Mouse (Mus musculus) hindbrain, embryonic 10.5 days (tissue): ENCODE results near the gene Bcl2l1. TPM values are rescaled to one million over a fixed set of nuclear protein-coding genes. Genes with fewer than 3 reads are reported as not detected.

Experiments
- DNase-seq: peaks from one replicate; pipeline ENCODE4 v3.0.0-alpha.2; 2017; ENCODE audit warnings: low spot score
- H3K27ac ChIP-seq: fragments of 300-500 bp; sonication (generic); 2 replicates; pipeline ENCODE4 v1.5.1; 2016; ENCODE audit warnings: mild to moderate bottlenecking, moderate library complexity
- H3K27me3 ChIP-seq: fragments of 300-500 bp; sonication (generic); 2 replicates; pipeline ENCODE4 v1.6.1; 2016; ENCODE audit warnings: mild to moderate bottlenecking; ENCODE audit not compliant: poor library complexity, insufficient read depth, severe bottlenecking
- H3K36me3 ChIP-seq: fragments of 300-500 bp; sonication (generic); 2 replicates; pipeline ENCODE4 v1.6.1; 2016; ENCODE audit warnings: mild to moderate bottlenecking, moderate library complexity
- H3K4me1 ChIP-seq: fragments of 300-500 bp; sonication (generic); replicated peaks from 2 replicates; pipeline ENCODE4 v1.6.1; 2016; ENCODE audit warnings: mild to moderate bottlenecking
- H3K4me3 ChIP-seq: fragments of 300-500 bp; sonication (generic); 2 replicates; pipeline ENCODE4 v1.5.1; 2016; ENCODE audit warnings: mild to moderate bottlenecking, moderate library complexity
- H3K9me3 ChIP-seq: fragments of 300-500 bp; sonication (generic); 2 replicates; pipeline ENCODE4 v1.6.1; 2016; ENCODE audit warnings: mild to moderate bottlenecking, moderate library complexity
- WGBS: fragments of 180-500 bp; shearing (Covaris S2); methylation state at CpG from one replicate; pipeline ENCODE4 v1.1.7; 2016; 5-methylcytosine and 5-hydroxymethylcytosine counted together
- polyA plus RNA-seq: library from polyadenylated mRNA; unstranded; fragments of >200 nt; fragmentation: Nextera tagmentation; extraction: Ambion mirVana; gene quantifications from 2 replicates; pipeline ENCODE4 v1.2.1, GENCODE M21; 2016

Gene Bcl2l1
- polyA plus RNA-seq, 1 experiment from 2014 or later, result 128 TPM

- Histone ChIP-seq H3K4me3 (no peak overlapping the region), H3K36me3 (peaks cover 23% of the 10 kb centered on the region; the same call in 1 of the 2 replicates), H3K27ac (no peak overlapping the region), H3K27me3 (no peaks in the 10 kb centered on the region), H3K9me3 (no peaks in the 10 kb centered on the region), H3K4me1 (peaks cover 52% of the 10 kb centered on the region)
- no peak for DNase-seq
- 89% methylated on average over 3 of the region's 3 CpGs for WGBS
Observed at GRCm38 (mm10) chr2:152808178-152808577, 23.4 kb downstream of the Bcl2l1 start.

GRCm38 (mm10) chr2:152806037-152806436, 25.5 kb downstream of the Bcl2l1 start:
- DNase-seq, result no peak
- H3K27ac ChIP-seq, result no peak overlapping the region
- H3K36me3 ChIP-seq, result peaks cover 23% of the 10 kb centered on the region; the same call in 1 of the 2 replicates
- 89% methylated on average over 2 of the region's 2 CpGs for WGBS
- no peaks in the 10 kb centered on the region for H3K9me3 ChIP-seq
- H3K4me3 ChIP-seq, result no peak overlapping the region
- H3K4me1 ChIP-seq, result peaks cover 40% of the 10 kb centered on the region
- no peaks in the 10 kb centered on the region for H3K27me3 ChIP-seq

GRCm38 (mm10) chr2:152805111-152805490, 26.4 kb downstream of the Bcl2l1 start:
- Histone ChIP-seq H3K36me3 (peaks cover 19% of the 10 kb centered on the region; the same call in 1 of the 2 replicates), H3K4me3 (no peak overlapping the region), H3K27ac (peak overlapping the region; percentile 54), H3K4me1 (peaks cover 33% of the 10 kb centered on the region), H3K9me3 (no peaks in the 10 kb centered on the region), H3K27me3 (no peaks in the 10 kb centered on the region)
- 53% methylated on average over 5 of the region's 5 CpGs for WGBS
- no peak for DNase-seq

- Histone ChIP-seq H3K4me1 (peaks cover 32% of the 10 kb centered on the region), H3K36me3 (0 out of 2 replicates have a peak, but pooled peaks cover 16% of the 10 kb centered on the region), H3K27ac (peak overlapping the region; percentile 54), H3K4me3 (no peak overlapping the region), H3K27me3 (no peaks in the 10 kb centered on the region), H3K9me3 (no peaks in the 10 kb centered on the region)
- WGBS, result 12% methylated on average over 6 of the region's 6 CpGs
- DNase-seq, result peak; percentile 35
Observed at GRCm38 (mm10) chr2:152804408-152805110, 27.0 kb downstream of the Bcl2l1 start.

GRCm38 (mm10) chr2:152803081-152803480, 28.4 kb downstream of the Bcl2l1 start:
- no peak for DNase-seq
- Histone ChIP-seq H3K4me1 (peaks cover 32% of the 10 kb centered on the region), H3K27me3 (no peaks in the 10 kb centered on the region), H3K4me3 (no peak overlapping the region), H3K27ac (no peak overlapping the region), H3K9me3 (no peaks in the 10 kb centered on the region), H3K36me3 (0 out of 2 replicates have a peak, but pooled peaks cover 16% of the 10 kb centered on the region)
- WGBS, result 80% methylated on average over 5 of the region's 5 CpGs

GRCm38 (mm10) chr2:152802303-152802702, 29.2 kb downstream of the Bcl2l1 start:
- peaks cover 32% of the 10 kb centered on the region for H3K4me1 ChIP-seq
- no peak overlapping the region for H3K4me3 ChIP-seq
- WGBS, result 95% methylated on average over 10 of the region's 10 CpGs
- no peaks in the 10 kb centered on the region for H3K9me3 ChIP-seq
- 0 out of 2 replicates have a peak, but pooled peaks cover 19% of the 10 kb centered on the region for H3K36me3 ChIP-seq
- no peaks in the 10 kb centered on the region for H3K27me3 ChIP-seq
- DNase-seq, result no peak
- no peak overlapping the region for H3K27ac ChIP-seq

GRCm38 (mm10) chr2:152800762-152801113, 30.8 kb downstream of the Bcl2l1 start:
- no peak for DNase-seq
- Histone ChIP-seq H3K4me3 (no peak overlapping the region), H3K4me1 (peaks cover 27% of the 10 kb centered on the region), H3K36me3 (0 out of 2 replicates have a peak, but pooled peaks cover 7% of the 10 kb centered on the region), H3K27ac (no peak overlapping the region), H3K27me3 (no peaks in the 10 kb centered on the region), H3K9me3 (no peaks in the 10 kb centered on the region)

- H3K9me3 ChIP-seq, result no peaks in the 10 kb centered on the region
- H3K27me3 ChIP-seq, result no peaks in the 10 kb centered on the region
- no peak overlapping the region for H3K27ac ChIP-seq
- WGBS, result 83% methylated on average over 7 of the region's 7 CpGs
- no peak overlapping the region for H3K4me3 ChIP-seq
- no peak for DNase-seq
- H3K4me1 ChIP-seq, result peaks cover 21% of the 10 kb centered on the region
- 0 out of 2 replicates have a peak, but pooled peaks cover 7% of the 10 kb centered on the region for H3K36me3 ChIP-seq
Observed at GRCm38 (mm10) chr2:152799954-152800761, 31.4 kb downstream of the Bcl2l1 start.

- no peak for DNase-seq
Observed at GRCm38 (mm10) chr2:152797589-152797988, 33.9 kb downstream of the Bcl2l1 start.

GRCm38 (mm10) chr2:152794281-152794827, 37.2 kb downstream of the Bcl2l1 start:
- no peak for DNase-seq
- Histone ChIP-seq H3K9me3 (no peaks in the 10 kb centered on the region), H3K4me3 (no peak overlapping the region), H3K4me1 (peaks cover 19% of the 10 kb centered on the region), H3K27ac (no peak overlapping the region), H3K36me3 (peaks cover 13% of the 10 kb centered on the region), H3K27me3 (no peaks in the 10 kb centered on the region)
- WGBS, result 83% methylated on average over 9 of the region's 9 CpGs

More at GRCm38 (mm10) chr2:152797589-152797988, 33.9 kb downstream of the Bcl2l1 start:
- Histone ChIP-seq H3K36me3 (0 out of 2 replicates have a peak, but pooled peaks cover 3% of the 10 kb centered on the region), H3K4me1 (peaks cover 5% of the 10 kb centered on the region; the same call in 1 of the 2 replicates), H3K9me3 (no peaks in the 10 kb centered on the region), H3K4me3 (no peak overlapping the region), H3K27me3 (no peaks in the 10 kb centered on the region), H3K27ac (no peak overlapping the region)
- 95% methylated on average over 1 of the region's 1 CpGs for WGBS

GRCm38 (mm10) chr2:152793381-152793780, 38.1 kb downstream of the Bcl2l1 start:
- Histone ChIP-seq H3K27me3 (no peaks in the 10 kb centered on the region), H3K4me1 (peaks cover 28% of the 10 kb centered on the region), H3K27ac (no peak overlapping the region), H3K36me3 (peaks cover 16% of the 10 kb centered on the region), H3K4me3 (no peak overlapping the region), H3K9me3 (no peaks in the 10 kb centered on the region)
- WGBS, result 90% methylated on average over 5 of the region's 5 CpGs
- no peak for DNase-seq

GRCm38 (mm10) chr2:152792461-152792860, 39.1 kb downstream of the Bcl2l1 start:
- Histone ChIP-seq H3K27ac (no peak overlapping the region; the same call in 1 of the 2 replicates), H3K9me3 (no peaks in the 10 kb centered on the region), H3K27me3 (no peaks in the 10 kb centered on the region), H3K4me3 (no peak overlapping the region), H3K36me3 (peaks cover 12% of the 10 kb centered on the region), H3K4me1 (peaks cover 29% of the 10 kb centered on the region)
- WGBS, result 69% methylated on average over 2 of the region's 2 CpGs
- DNase-seq, result no peak

GRCm38 (mm10) chr2:152789591-152789999, 41.9 kb downstream of the Bcl2l1 start:
- H3K27ac ChIP-seq, result peak overlapping the region; percentile 71
- H3K4me3 ChIP-seq, result no peak overlapping the region
- peaks cover 45% of the 10 kb centered on the region for H3K4me1 ChIP-seq
- DNase-seq, result no peak
- no peaks in the 10 kb centered on the region for H3K27me3 ChIP-seq
- H3K9me3 ChIP-seq, result no peaks in the 10 kb centered on the region
- 71% methylated on average over 4 of the region's 4 CpGs for WGBS
- H3K36me3 ChIP-seq, result peaks cover 23% of the 10 kb centered on the region
